Mouse (Mus musculus) central nervous system, embryonic 11.5 days (tissue): ENCODE measurements around the gene E330009J07Rik. TPM values are rescaled to one million over a fixed set of nuclear protein-coding genes. Genes with fewer than 3 reads are reported as not detected.

Experiments
- polyA plus RNA-seq: library from polyadenylated mRNA; depleted of rRNA; stranded (reverse); fragments of >200 nt; gene quantifications from 2 replicates; pipeline ENCODE4 v1.2.3, GENCODE M21; 2012; rRNA removed

Gene E330009J07Rik
- polyA plus RNA-seq: 10.6 and 12.1 TPM in 2 replicates

DNA sequence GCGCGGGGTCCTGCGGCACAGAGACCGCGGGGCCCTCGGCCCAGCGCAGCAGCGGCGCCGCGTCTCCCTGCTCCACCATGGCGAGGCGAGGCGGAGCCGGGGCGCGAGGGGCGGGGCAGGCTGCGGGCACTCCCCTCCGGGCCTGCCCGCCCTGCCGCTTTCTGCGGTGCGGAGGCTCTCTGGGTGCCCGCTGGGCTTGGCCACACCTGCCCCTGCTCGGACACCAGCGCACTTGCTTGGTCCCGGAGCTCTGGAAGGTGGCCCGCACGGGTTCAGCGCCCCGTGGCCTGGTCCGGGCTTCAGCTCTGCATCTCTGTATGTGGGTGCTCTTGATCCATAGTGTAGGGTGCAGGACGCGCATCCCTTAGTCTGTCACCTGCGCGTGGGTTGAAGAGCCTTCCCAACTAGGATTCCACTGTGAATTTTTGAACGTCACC lies at the start of gene E330009J07Rik:
Gene E330009J07Rik (minus strand): TSS at position 89 of the 437 bp plus-strand sequence.

GRCm38 (mm10) chr6:40470916-40471719 lies 35.2 kb upstream of the E330009J07Rik start, which contains the start of gene Ssbp1:
Gene Ssbp1 (plus strand): TSS chr6:40471352.

DNA sequence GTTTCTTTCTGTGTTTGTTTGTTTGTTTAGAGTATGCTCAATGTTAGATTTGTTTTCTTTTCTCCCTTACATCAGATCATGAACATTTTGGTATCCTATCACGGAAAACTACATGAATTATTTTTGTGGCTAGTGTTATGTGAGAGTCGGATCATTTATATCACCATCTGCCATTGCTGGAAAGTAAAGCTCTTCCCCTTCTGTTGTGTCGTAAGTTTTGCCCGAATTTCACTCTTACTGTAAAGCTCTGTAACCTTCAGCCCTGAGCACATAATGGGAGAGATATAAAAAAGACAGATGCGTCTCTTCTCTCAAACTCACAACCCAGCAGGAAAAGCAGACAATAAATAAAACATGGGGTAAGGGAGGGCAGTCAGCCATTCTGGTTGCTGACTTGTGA lies 3.0 kb upstream of the E330009J07Rik start, which contains the start of gene Wee2:
Gene Wee2 (plus strand): TSS at position 153 of the 400 bp plus-strand sequence.

Other genes starting within 250 kb of the E330009J07Rik start
- 23.9 and 25.1 TPM in 2 replicates for gene Agk, start 111.0 kb downstream of the E330009J07Rik start, polyA plus RNA-seq
- 0.04 and 0.08 TPM in 2 replicates for gene Wee2, start 3.0 kb upstream of the E330009J07Rik start, polyA plus RNA-seq
- 133 and 140 TPM in 2 replicates for gene Ssbp1, start 35.2 kb upstream of the E330009J07Rik start, polyA plus RNA-seq
- gene Tas2r137, start 55.1 kb upstream of the E330009J07Rik start, polyA plus RNA-seq: 0.06 and 0.16 TPM in 2 replicates
- gene Tas2r108, start 57.4 kb upstream of the E330009J07Rik start, polyA plus RNA-seq: 0.18 and 0.63 TPM in 2 replicates
- not detected in 2 replicates for gene Prss37, start 83.4 kb upstream of the E330009J07Rik start, polyA plus RNA-seq
- gene Olfr461, start 118.9 kb upstream of the E330009J07Rik start, polyA plus RNA-seq: not detected in 2 replicates
- 0.06 and 0.10 TPM in 2 replicates for gene Olfr460, start 133.4 kb upstream of the E330009J07Rik start, polyA plus RNA-seq
- gene Clec5a, start 149.7 kb upstream of the E330009J07Rik start, polyA plus RNA-seq: 0.52 and 0.73 TPM in 2 replicates
- gene Tas2r138, start 177.2 kb upstream of the E330009J07Rik start, polyA plus RNA-seq: not detected in 2 replicates
- 0.37 and 0.41 TPM in 2 replicates for gene Mgam, start 192.7 kb upstream of the E330009J07Rik start, polyA plus RNA-seq